In the genomic region with DNA sequence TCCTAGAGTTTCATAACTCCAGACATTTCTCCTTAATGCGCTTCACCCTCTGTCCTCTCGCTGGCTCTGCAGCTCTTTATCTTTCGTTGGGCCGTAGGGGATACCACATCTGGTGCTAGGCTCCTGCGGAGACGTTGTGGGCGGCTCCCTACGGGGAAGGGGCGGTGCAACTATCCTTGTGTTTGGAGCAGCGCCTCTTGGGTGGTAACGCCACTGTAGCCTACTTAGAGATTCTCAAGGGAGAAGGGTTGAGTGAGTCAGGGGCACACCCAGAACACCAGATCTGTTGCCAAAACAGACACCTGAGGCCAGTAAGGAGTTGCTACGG, we compare ENCODE assay signal across 7 mouse cellular contexts. TPM values are rescaled to one million over a fixed set of nuclear protein-coding genes. Genes with fewer than 3 reads are reported as not detected.
DNase-seq lines count a peak whose midpoint lies in the region; ATAC-seq and TF ChIP-seq lines count a peak whose summit lies in the region.

No protein-coding gene starts in this region.

- intact Hi-C loops in left cerebral cortex, postnatal 25 days (cut with DNase I) = loop anchor here (1.0 to 5.0 kb wide), 3 partner anchors 23 to 105 kb away; a partner anchor contains a TSS

- no peaks in the 10 kb centered on the region for H3K27me3 ChIP-seq in forebrain, postnatal 0 days (ENCODE audit: insufficient read depth, low read length)

- no peak for TF ChIP-seq CTCF in forebrain, postnatal 0 days (IDR thresholded peaks at IDR 0.05; ENCODE audit: low read depth)

- H3K4me3 ChIP-seq in forebrain, postnatal 0 days (ENCODE audit: low read depth, low read length) = peak overlapping the region; percentile 93

- H3K9me3 ChIP-seq in forebrain, postnatal 0 days (ENCODE audit: low read length) = no peaks in the 10 kb centered on the region

- peak overlapping the region; percentile 95 for H3K4me2 ChIP-seq in forebrain, postnatal 0 days (ENCODE audit: low read depth)

- peak overlapping the region; percentile 86 for H3K27ac ChIP-seq in forebrain, postnatal 0 days (ENCODE audit: low read depth, low read length)

- under 1% methylated on average over 12 of the region's 12 CpGs for WGBS in forebrain, postnatal 0 days

- peak; percentile 74 for DNase-seq in MEL-GATA-1-ER (ENCODE audit: extremely low read depth, low read depth)
- peak; percentile 83 to 88 for DNase-seq in adrenal gland, postnatal 36 days
- peak; percentile 34 for DNase-seq in forebrain, postnatal 0 days
- peak; percentile 26 to 44 for DNase-seq in left cerebral cortex, postnatal 25 days (ENCODE audit: low spot score in 2 of 2)
- DNase-seq in spleen, adult 12 weeks (ENCODE audit: low spot score) = peak; percentile 68

- ATAC-seq in forebrain, postnatal 0 days = peak; percentile 16; the same call in 1 of the 2 replicates
- ATAC-seq in hematopoietic stem cell, adult 5-6 weeks (replicated peaks in 1 of 2; ENCODE audit: insufficient read depth in 1 of 2, low FRiP score in 2 of 2, low TSS enrichment in 1 of 2, low read depth in 1 of 2, poor library complexity in 2 of 2, severe bottlenecking in 2 of 2) = peak; percentile 30 to 64; a peak in 3 of 4 replicates
- peak; percentile 68 for ATAC-seq in megakaryocyte progenitor cell, adult 5-6 weeks (replicated peaks; ENCODE audit: poor library complexity)

- peak overlapping the region; percentile 90 for H3K9ac ChIP-seq in forebrain, postnatal 0 days

- peaks cover 23% of the 10 kb centered on the region for H3K36me3 ChIP-seq in forebrain, postnatal 0 days (ENCODE audit: insufficient read depth)

- H3K4me1 ChIP-seq in forebrain, postnatal 0 days (ENCODE audit: insufficient read depth) = peaks cover 5% of the 10 kb centered on the region; the same call in 1 of the 2 replicates

RNA-seq across cellular contexts. Expression of a gene that starts 0.6 kb away (rescaled TPM):
- 100 to 1,000 TPM; 104 to 114 TPM for total RNA-seq in adrenal gland, postnatal 36 days (2021)
- total RNA-seq in forebrain, postnatal 0 days (2014; rRNA removed) = 91.7 and 120 TPM in 2 replicates
- 114 and 128 TPM in 2 replicates for polyA plus RNA-seq in forebrain, postnatal 0 days (2015; fragmentation: Nextera tagmentation; extraction: Ambion mirVana)
- 118 and 129 TPM in 2 replicates for total RNA-seq in hematopoietic stem cell, adult 5-6 weeks (2017)
- 10 to 100 TPM; 74.7 to 76.8 TPM for total RNA-seq in left cerebral cortex, postnatal 25 days (2021)
- total RNA-seq in megakaryocyte progenitor cell, adult 5-6 weeks (2015) = 47.1 and 60.0 TPM in 2 replicates
- total RNA-seq in megakaryocyte progenitor cell, adult 5-6 weeks (2017) = 99.2 and 119 TPM in 2 replicates

RNA-seq across cellular contexts. Expression of a gene that starts 4.5 kb away (rescaled TPM):
- total RNA-seq in adrenal gland, postnatal 36 days (2021) = not detected
- not detected in 2 replicates for total RNA-seq in forebrain, postnatal 0 days (2014; rRNA removed)
- not detected in 2 replicates for polyA plus RNA-seq in forebrain, postnatal 0 days (2015; fragmentation: Nextera tagmentation; extraction: Ambion mirVana)
- not detected in 2 replicates for total RNA-seq in hematopoietic stem cell, adult 5-6 weeks (2017)
- total RNA-seq in left cerebral cortex, postnatal 25 days (2021) = not detected
- not detected in 2 replicates for total RNA-seq in megakaryocyte progenitor cell, adult 5-6 weeks (2015)
- not detected in 2 replicates for total RNA-seq in megakaryocyte progenitor cell, adult 5-6 weeks (2017)

RNA-seq across cellular contexts. Expression of a gene that starts 22.8 kb away (rescaled TPM):
- total RNA-seq in adrenal gland, postnatal 36 days (2021) = 10 to 100 TPM; 92.9 to 93.7 TPM
- total RNA-seq in forebrain, postnatal 0 days (2014; rRNA removed) = 252 and 369 TPM in 2 replicates
- polyA plus RNA-seq in forebrain, postnatal 0 days (2015; fragmentation: Nextera tagmentation; extraction: Ambion mirVana) = 207 and 270 TPM in 2 replicates
- total RNA-seq in hematopoietic stem cell, adult 5-6 weeks (2017) = 36.9 and 43.1 TPM in 2 replicates
- total RNA-seq in left cerebral cortex, postnatal 25 days (2021) = 100 to 1,000 TPM; 289 to 296 TPM
- total RNA-seq in megakaryocyte progenitor cell, adult 5-6 weeks (2015) = 25.0 and 30.7 TPM in 2 replicates
- 37.4 and 40.0 TPM in 2 replicates for total RNA-seq in megakaryocyte progenitor cell, adult 5-6 weeks (2017)

RNA-seq across cellular contexts. Expression of a gene that starts 38.3 kb away (rescaled TPM):
- total RNA-seq in adrenal gland, postnatal 36 days (2021) = 10 to 100 TPM; 16.7 to 17.5 TPM
- total RNA-seq in forebrain, postnatal 0 days (2014; rRNA removed) = 11.7 and 17.7 TPM in 2 replicates
- 8.2 and 11.0 TPM in 2 replicates for polyA plus RNA-seq in forebrain, postnatal 0 days (2015; fragmentation: Nextera tagmentation; extraction: Ambion mirVana)
- 1.3 and 6.0 TPM in 2 replicates for total RNA-seq in hematopoietic stem cell, adult 5-6 weeks (2017)
- 10 to 100 TPM; 11.2 to 15.3 TPM for total RNA-seq in left cerebral cortex, postnatal 25 days (2021)
- 1.2 and 1.8 TPM in 2 replicates for total RNA-seq in megakaryocyte progenitor cell, adult 5-6 weeks (2015)
- total RNA-seq in megakaryocyte progenitor cell, adult 5-6 weeks (2017) = 1.9 and 5.4 TPM in 2 replicates

Comparison
In these comparisons a context has a peak if more than half of its experiments do, and no peak if none do; other contexts are left out.
1. Peak in every context shown above with its lines: DNase-seq, ATAC-seq, H3K4me3 ChIP-seq and H3K27ac ChIP-seq.
2. DNase-seq: peak in every context shown above with its lines; median percentile 86 in adrenal gland, postnatal 36 days; 74 in MEL-GATA-1-ER; 68 in spleen, adult 12 weeks; 35 in left cerebral cortex, postnatal 25 days; 34 in forebrain, postnatal 0 days.
3. ATAC-seq: peak in every context shown above with its lines; median percentile 68 in megakaryocyte progenitor cell, adult 5-6 weeks; 47 in hematopoietic stem cell, adult 5-6 weeks; 16 in forebrain, postnatal 0 days.